Mouse (Mus musculus): ENCODE results near the gene Gm27021.

DNA sequence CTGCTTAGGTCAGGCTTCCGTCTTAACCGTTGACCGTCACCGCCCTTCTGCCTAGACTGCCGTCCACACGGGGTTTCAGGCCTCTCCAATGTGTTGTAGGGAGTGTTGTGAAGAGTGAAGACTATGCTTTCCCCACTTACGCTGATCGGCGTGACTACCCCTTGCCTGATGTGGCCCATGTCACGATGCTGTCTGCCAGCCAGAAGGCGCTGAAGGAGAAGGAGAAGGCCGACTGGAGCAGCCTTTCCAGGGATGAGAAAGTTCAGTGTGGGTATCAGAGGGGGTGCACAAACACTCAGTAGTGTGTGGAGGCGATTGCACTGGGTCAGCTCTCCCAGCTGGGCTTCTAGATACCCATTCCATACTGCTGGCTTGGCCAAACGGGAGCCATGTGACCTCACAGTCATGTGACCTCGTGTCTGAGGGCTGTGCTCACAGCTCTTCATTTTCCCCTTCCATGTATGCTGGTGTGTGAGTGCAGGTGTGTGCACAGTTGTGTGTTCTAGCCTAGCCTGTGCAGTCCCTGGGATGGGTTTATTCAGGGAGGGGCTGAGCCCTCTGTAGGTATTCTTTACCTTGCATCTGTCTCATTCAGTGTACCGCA is 4.8 kb upstream of the Gm27021 start:
- TF ChIP-seq POLR2A (IDR thresholded peaks at IDR 0.05; ENCODE audit: borderline replicate concordance, extremely low read depth, insufficient read depth, insufficient read length, poor library complexity, severe bottlenecking) (no peak), CTCF (IDR thresholded peaks at IDR 0.05; ENCODE audit: borderline replicate concordance, extremely low read depth, insufficient read depth, insufficient read length) (no peak)
